In the genomic region with DNA sequence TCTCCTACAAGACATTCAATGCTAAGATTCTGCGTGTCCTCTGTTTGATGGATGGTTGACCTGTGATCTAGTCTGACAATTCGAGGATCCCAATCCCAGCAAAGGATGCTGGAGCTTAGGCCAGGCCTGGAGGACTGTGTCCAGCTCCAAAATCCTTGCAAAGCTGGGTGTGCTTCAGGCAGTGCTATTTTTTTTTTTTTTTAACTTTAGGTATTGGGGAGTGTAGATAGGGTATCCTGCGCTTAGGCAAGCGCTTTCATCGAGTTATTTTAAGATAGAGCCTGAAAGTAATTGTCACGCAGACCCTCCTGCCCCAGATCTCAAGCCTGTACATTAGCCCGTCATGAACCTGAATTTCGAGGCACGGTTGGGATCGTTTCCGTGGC, we compare ENCODE assay signal across 9 mouse cellular contexts. TPM values are rescaled to one million over a fixed set of nuclear protein-coding genes. Genes with fewer than 3 reads are reported as not detected.
DNase-seq lines count a peak whose midpoint lies in the region; ATAC-seq and TF ChIP-seq lines count a peak whose summit lies in the region.
"Had no signal": no experiment of that assay in that cellular context is flagged by ENCODE, and none has a peak within 500 bp of the region (broad histone marks: within the 10 kb centered on the region; RNA-seq: fewer than 3 reads in every experiment).

No protein-coding gene starts in this region.

- peaks cover 81% of the 10 kb centered on the region for H3K27me3 ChIP-seq in heart, embryonic 12.5 days (replicated peaks)
- peaks cover 58% of the 10 kb centered on the region for H3K27me3 ChIP-seq in E14TG2a.4 (ENCODE audit: insufficient read depth, low read length)
- H3K27me3 ChIP-seq in hindbrain, embryonic 10.5 days (ENCODE audit: insufficient read depth, poor library complexity, severe bottlenecking): peaks cover 64% of the 10 kb centered on the region
- H3K27me3 ChIP-seq in liver, embryonic 16.5 days (ENCODE audit: control insufficient read depth, insufficient read depth, low read depth, low read length): peaks cover 53% of the 10 kb centered on the region

- no peak overlapping the region for H3K27ac ChIP-seq in heart, embryonic 12.5 days (ENCODE audit: poor library complexity, severe bottlenecking)
- H3K27ac ChIP-seq in hindbrain, embryonic 10.5 days: no peak overlapping the region
- H3K27ac ChIP-seq in liver, embryonic 16.5 days (ENCODE audit: low read length): no peak overlapping the region

- H3K36me3 ChIP-seq in heart, embryonic 12.5 days: no peaks in the 10 kb centered on the region
- peaks cover 11% of the 10 kb centered on the region for H3K36me3 ChIP-seq in E14TG2a.4 (ENCODE audit: insufficient read depth, low read length)
- H3K36me3 ChIP-seq in hindbrain, embryonic 10.5 days: no peaks in the 10 kb centered on the region
- no peaks in the 10 kb centered on the region for H3K36me3 ChIP-seq in liver, embryonic 16.5 days (ENCODE audit: control insufficient read depth, insufficient read depth)

- peaks cover 4% of the 10 kb centered on the region for H3K4me1 ChIP-seq in heart, embryonic 12.5 days (replicated peaks)
- H3K4me1 ChIP-seq in E14TG2a.4 (replicated peaks; ENCODE audit: low read depth, low read length): peaks cover 37% of the 10 kb centered on the region
- peaks cover 7% of the 10 kb centered on the region for H3K4me1 ChIP-seq in hindbrain, embryonic 10.5 days (replicated peaks)
- H3K4me1 ChIP-seq in liver, embryonic 16.5 days (ENCODE audit: control insufficient read depth, low read depth, low read length): peaks cover 4% of the 10 kb centered on the region

- ATAC-seq in heart, embryonic 12.5 days (ENCODE audit: insufficient number of reproducible peaks, low FRiP score): no peak; the same call in 1 of the 2 replicates
- no peak for ATAC-seq in liver, embryonic 16.5 days (ENCODE audit: low read depth)

- TF ChIP-seq CTCF in E14TG2a.4 (conservative IDR thresholded peaks at IDR 0.05; ENCODE audit: low read length): no peak

- no peaks in the 10 kb centered on the region for H3K9me3 ChIP-seq in heart, embryonic 12.5 days (replicated peaks)
- H3K9me3 ChIP-seq in E14TG2a.4 (ENCODE audit: low read length): no peaks in the 10 kb centered on the region
- no peaks in the 10 kb centered on the region for H3K9me3 ChIP-seq in hindbrain, embryonic 10.5 days
- H3K9me3 ChIP-seq in liver, embryonic 16.5 days (replicated peaks; ENCODE audit: control insufficient read depth, low read length): no peaks in the 10 kb centered on the region

- 27% methylated on average over 11 of the region's 11 CpGs for WGBS in heart, embryonic 12.5 days
- 37% methylated on average over 11 of the region's 11 CpGs for WGBS in hindbrain, embryonic 10.5 days
- WGBS in liver, embryonic 16.5 days (ENCODE audit: insufficient replicate concordance): 27% methylated on average over 11 of the region's 11 CpGs

- no peak for DNase-seq in heart, adult 18-20 months
- DNase-seq in hindbrain, embryonic 10.5 days (ENCODE audit: low spot score): no peak
- DNase-seq in ovary, adult 18-20 months (ENCODE audit: low spot score): no peak
- no peak for DNase-seq in retina, embryonic 14.5 days (ENCODE audit: low spot score)
- no peak for DNase-seq in cerebellum, postnatal 14 days

- H3K4me3 ChIP-seq in heart, embryonic 12.5 days: peak overlapping the region; percentile 49
- peak overlapping the region; percentile 84; the same call in 1 of the 2 replicates for H3K4me3 ChIP-seq in E14TG2a.4 (replicated peaks; ENCODE audit: low read length)
- peak overlapping the region; percentile 50 for H3K4me3 ChIP-seq in hindbrain, embryonic 10.5 days
- H3K4me3 ChIP-seq in liver, embryonic 16.5 days (ENCODE audit: low read depth, low read length): peak overlapping the region; percentile 44

- H3K4me2 ChIP-seq in heart, embryonic 12.5 days: peak overlapping the region; percentile 73
- H3K4me2 ChIP-seq in liver, embryonic 16.5 days (ENCODE audit: low read depth, low read length): no peak overlapping the region

- no peak overlapping the region for H3K9ac ChIP-seq in heart, embryonic 12.5 days
- no peak overlapping the region for H3K9ac ChIP-seq in liver, embryonic 16.5 days (ENCODE audit: low read depth, low read length)

RNA-seq across cellular contexts. Expression of gene Ddx43, which starts 0.3 kb away (rescaled TPM):
- polyA plus RNA-seq in heart, embryonic 12.5 days (2016; fragmentation: Nextera tagmentation; extraction: Ambion mirVana): 0.24 and 0.36 TPM in 2 replicates
- not detected for total RNA-seq in heart, adult 18-20 months (2021)
- polyA plus RNA-seq in hindbrain, embryonic 10.5 days (2016; fragmentation: Nextera tagmentation; extraction: Ambion mirVana): 0.10 and 0.21 TPM in 2 replicates
- polyA plus RNA-seq in liver, embryonic 16.5 days (2015; fragmentation: Nextera tagmentation; extraction: Ambion mirVana): not detected in 2 replicates

RNA-seq across cellular contexts. Expression of gene Ooep, which starts 16.7 kb away (rescaled TPM):
- polyA plus RNA-seq in heart, embryonic 12.5 days (2016; fragmentation: Nextera tagmentation; extraction: Ambion mirVana): 0.56 and 0.68 TPM in 2 replicates
- total RNA-seq in heart, adult 18-20 months (2021): not detected
- 1.6 and 2.8 TPM in 2 replicates for polyA plus RNA-seq in hindbrain, embryonic 10.5 days (2016; fragmentation: Nextera tagmentation; extraction: Ambion mirVana)
- polyA plus RNA-seq in liver, embryonic 16.5 days (2015; fragmentation: Nextera tagmentation; extraction: Ambion mirVana): 0.06 TPM in 1 of 2 replicates, not detected in the other
- total RNA-seq: hematopoietic stem cell, adult 5-6 weeks had no signal

RNA-seq across cellular contexts. Expression of gene Dppa5a, which starts 27.3 kb away (rescaled TPM):
- polyA plus RNA-seq in heart, embryonic 12.5 days (2016; fragmentation: Nextera tagmentation; extraction: Ambion mirVana): not detected in 2 replicates
- not detected for total RNA-seq in heart, adult 18-20 months (2021)
- 0.37 and 0.54 TPM in 2 replicates for polyA plus RNA-seq in hindbrain, embryonic 10.5 days (2016; fragmentation: Nextera tagmentation; extraction: Ambion mirVana)
- polyA plus RNA-seq in liver, embryonic 16.5 days (2015; fragmentation: Nextera tagmentation; extraction: Ambion mirVana): not detected in 2 replicates
- total RNA-seq: hematopoietic stem cell, adult 5-6 weeks had no signal

RNA-seq across cellular contexts. Expression of gene Gsta2, which starts 39.6 kb away (rescaled TPM):
- polyA plus RNA-seq in heart, embryonic 12.5 days (2016; fragmentation: Nextera tagmentation; extraction: Ambion mirVana): not detected in 2 replicates
- total RNA-seq in heart, adult 18-20 months (2021): 1 to 10 TPM; 2.1 to 2.2 TPM
- not detected in 2 replicates for polyA plus RNA-seq in hindbrain, embryonic 10.5 days (2016; fragmentation: Nextera tagmentation; extraction: Ambion mirVana)
- polyA plus RNA-seq in liver, embryonic 16.5 days (2015; fragmentation: Nextera tagmentation; extraction: Ambion mirVana): 0.25 TPM in 1 of 2 replicates, not detected in the other
- total RNA-seq: hematopoietic stem cell, adult 5-6 weeks had no signal

RNA-seq across cellular contexts. Expression of gene Cgas, which starts 47.8 kb away (rescaled TPM):
- polyA plus RNA-seq in heart, embryonic 12.5 days (2016; fragmentation: Nextera tagmentation; extraction: Ambion mirVana): 0.68 and 0.82 TPM in 2 replicates
- under 1 TPM; 0.39 to 0.42 TPM for total RNA-seq in heart, adult 18-20 months (2021)
- 0.20 and 0.46 TPM in 2 replicates for polyA plus RNA-seq in hindbrain, embryonic 10.5 days (2016; fragmentation: Nextera tagmentation; extraction: Ambion mirVana)
- polyA plus RNA-seq in liver, embryonic 16.5 days (2015; fragmentation: Nextera tagmentation; extraction: Ambion mirVana): 0.67 and 0.84 TPM in 2 replicates
